Mouse (Mus musculus): ENCODE results near the gene Cd52.

Gene Cd52

DNA sequence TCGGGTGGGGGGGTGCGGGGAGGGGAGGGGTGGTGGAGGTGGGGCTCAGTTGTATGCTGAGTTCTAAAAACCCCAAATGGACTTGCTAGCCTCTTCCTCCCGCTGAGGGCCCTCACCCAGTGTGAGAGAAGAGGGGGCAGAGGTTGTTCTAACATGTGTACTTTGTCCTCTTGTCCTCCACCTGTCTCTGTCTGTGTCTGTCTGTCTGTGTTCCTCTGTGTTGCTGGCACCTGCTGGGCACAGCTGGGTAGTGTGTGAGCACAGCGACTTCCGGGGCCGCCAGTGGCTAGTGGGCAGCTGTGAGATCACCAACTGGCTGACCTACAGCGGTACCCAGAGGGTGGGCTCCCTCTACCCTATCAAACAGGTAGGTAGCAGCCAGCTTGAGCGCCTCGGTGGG is 5.9 kb downstream of the Cd52 start:
- no peak for DNase-seq

DNA sequence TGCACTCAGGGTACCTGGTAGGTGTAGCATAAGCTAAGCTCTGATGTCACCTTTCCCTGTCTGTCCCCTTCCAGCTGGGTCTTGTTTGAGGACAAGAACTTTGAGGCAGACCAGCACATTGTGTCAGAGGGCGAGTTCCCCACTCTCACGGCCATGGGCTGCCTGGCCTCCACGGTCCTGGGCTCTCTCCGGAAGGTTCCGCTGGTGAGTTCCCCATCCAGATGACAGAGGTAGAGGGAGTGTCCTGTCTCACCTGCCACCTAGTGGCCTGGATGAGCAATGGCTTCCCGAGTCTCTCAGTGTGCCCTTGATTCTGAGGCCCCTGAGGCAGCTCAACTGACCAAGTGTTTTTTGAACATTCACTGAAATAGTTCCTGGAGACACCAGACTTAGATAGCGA is 7.5 kb downstream of the Cd52 start:
- peak; percentile 63 for DNase-seq

DNA sequence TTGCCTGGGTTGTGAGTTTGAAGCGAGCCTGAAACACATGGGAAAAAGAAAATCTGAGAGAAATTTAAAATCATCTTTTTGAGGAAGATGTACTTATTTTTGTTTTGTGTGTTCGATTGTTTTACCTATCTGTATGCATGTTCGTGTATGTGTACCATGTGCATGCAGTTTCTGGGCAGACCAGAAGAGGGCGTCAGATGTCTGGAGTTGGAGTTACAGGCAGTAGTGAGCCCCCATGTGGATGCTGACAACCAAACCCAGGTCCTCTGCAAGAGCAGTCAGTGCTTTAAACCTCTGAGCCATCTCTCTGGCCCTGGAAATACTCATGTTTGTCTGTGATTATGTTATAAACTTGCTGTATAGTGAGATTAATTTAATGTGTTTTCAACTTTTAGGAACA is 9.9 kb downstream of the Cd52 start:
- DNase-seq = no peak

DNA sequence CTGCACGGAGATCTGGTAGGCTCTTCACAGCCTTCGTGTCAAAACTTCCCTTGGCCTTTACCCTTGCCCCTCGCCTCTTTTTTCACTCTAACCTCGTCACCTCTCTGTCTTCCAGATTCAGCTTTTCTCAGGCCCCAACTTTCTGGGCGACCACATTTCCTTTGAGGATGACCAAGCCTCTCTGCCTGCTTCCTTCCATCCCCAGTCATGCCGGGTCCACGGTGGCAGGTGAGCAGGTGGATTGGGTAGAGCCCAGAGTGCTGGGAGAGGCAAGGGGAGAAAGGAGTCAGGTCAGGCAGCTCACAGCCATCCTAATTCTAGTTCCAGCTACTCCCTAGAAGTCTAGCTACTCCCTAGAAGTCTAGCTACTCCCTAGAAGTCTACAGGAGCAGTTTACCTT is 12.4 kb downstream of the Cd52 start:
- DNase-seq = no peak

DNA sequence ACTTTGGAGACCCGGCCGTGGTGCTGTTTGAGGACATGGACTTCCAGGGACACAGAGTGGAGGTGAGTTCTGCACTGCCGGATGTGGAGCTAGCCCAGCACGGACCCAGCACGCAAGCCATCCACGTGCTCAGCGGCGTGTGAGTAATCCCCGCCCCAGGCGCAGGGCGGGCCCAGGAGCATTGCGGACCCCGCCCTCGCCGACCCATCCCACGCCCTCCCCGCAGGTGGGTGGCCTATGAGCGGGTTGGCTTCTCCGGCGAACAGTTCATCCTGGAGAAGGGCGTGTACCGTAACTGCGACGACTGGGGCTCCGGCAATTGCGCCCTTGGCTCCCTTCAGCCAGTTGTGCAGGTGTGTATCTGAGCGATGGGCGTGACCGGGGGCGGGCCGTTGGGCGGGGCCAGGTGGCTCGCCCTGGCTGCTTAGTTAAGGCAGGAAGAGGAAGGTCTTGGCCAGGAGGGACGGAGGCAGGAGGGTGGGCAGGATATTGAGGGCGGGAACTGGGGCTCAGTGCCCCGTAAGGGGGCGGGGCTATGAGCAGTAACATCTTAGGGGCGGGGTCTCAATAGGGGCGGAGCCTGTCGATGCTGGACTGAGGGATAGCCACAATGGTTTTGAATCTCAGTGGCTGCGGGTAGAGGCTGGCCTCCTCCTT is 13.0 kb downstream of the Cd52 start:
- DNase-seq = peak; percentile 88

DNA sequence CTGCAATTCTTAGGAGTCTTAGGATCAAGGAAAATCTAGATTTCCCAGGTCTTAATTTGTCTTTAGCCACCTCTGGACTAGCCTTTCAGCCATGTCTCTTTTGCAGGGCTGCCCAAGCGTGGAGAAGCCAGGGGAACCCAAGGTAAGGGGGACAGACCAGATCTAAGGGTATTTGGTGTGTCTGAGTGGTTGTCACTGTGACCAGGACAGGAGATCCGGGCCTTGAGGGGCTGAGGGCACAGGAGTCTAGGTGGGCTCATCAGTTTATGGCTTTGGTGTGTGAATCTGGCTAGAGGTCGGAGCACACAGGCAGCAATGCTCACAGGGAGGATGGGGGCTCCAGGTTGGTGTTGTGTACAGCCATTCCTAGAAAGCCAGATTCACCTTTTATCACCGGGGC is 14.2 kb downstream of the Cd52 start:
- no peak for DNase-seq

DNA sequence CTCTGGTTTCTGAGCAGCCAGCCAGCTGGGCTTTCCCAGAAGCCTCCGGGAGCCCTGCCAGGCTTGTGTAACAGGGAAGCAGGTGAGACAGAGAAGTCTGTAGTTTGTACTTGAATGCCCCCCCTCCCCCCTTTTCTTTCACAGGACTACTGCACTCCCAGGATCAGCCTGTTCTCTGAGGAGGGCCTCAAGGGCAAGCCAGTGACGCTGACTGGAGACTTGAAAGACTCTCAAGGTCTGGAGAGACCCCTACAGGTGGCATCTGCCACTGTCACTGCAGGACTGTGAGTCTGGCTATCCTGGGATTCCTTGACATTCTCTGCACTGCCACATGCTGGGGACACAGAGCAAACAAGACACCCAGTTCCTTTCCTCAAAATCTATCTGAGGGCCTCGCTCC is 16.2 kb downstream of the Cd52 start:
- peak; percentile 82 for DNase-seq

DNA sequence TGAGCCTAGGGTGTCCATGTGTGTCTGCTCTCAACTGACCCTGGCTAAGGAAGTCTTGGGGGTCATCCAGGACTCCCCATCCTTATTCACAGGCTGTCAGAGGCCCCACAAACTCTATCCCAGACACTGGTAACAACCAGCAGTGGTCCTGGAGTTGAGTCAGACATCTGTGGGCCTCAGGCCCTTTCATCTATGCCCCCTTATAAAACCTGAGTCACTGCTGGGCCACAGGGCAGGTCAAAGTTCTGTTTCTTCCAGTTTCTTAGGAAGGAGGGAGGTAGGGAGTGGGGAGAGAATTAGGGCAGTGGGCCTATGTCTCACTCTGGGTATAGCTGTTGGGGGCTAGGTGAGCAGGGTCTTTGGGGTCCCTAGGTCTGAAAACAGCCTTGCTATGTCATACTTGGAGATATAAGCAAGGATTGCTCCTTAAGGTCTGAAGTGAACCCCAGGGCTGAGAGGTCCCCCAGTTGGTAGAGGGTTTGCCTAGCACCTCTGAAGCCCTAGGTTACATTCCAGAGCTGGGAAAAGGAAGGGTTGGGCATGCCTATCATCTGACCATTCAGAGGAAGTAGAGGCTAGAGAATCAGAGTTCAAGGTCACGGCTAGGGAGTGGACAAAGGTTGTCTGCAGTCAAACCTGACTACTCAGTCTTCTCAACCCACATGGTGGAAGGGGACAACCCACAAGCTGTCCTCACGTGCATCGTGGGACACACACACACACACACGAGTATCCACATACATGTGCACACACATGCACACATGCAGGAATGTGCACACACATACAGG is 25.9 kb downstream of the Cd52 start:
- no peak for DNase-seq

DNA sequence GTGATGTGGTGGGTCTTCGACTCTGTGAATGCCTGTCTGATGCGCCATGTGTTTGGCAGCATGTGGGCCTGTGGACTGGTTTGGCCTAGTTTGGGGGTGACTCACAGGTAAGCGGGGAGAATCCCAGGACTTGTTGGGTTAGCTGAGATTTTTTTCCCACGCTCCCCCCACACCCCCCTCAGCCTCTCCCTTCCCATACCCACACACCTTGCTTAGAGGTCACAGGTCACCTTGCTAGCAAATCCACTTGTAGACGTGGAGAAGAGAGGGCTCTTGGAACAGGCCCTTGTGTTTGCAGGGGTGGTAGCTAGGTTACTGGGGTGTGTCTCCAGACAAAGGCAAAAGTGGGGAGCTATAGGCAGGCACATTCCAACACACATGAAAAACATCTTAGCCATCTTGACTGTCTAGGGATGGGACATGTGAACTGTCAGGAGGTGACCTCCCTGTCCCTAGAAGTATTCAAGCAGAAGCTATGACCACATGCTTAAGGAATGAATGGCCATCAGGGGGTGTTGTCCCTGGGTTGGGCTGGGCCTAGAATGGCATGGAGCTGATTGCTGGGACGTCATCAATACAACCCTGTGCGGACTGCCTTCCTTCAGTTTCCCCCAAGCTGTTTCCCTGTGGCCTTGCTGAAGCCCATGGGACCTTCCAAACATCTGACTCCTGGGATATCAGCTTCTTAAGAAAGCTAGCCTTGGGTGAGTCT is 26.9 kb downstream of the Cd52 start:
- no peak for DNase-seq

DNA sequence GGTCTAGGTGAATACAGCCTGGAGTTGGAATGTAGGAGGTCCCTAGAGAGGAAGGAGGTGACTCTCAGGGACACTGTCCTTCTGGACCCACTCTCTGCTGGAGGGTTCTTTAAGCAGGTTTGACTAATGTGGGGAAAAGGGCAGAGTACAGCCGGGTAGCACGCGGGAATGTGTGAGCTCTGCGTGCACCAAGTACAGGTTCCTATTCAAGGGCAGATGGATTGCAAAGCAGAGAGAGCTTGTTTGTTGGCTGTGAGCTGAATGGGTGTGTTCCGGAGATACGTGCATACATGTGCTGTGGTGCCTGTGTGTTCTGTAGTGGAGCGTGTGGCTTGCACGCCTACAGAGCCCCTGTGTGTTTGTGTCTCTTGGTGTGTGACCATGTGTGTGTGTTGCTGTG is 27.5 kb downstream of the Cd52 start:
- peak; percentile 57 for DNase-seq

DNA sequence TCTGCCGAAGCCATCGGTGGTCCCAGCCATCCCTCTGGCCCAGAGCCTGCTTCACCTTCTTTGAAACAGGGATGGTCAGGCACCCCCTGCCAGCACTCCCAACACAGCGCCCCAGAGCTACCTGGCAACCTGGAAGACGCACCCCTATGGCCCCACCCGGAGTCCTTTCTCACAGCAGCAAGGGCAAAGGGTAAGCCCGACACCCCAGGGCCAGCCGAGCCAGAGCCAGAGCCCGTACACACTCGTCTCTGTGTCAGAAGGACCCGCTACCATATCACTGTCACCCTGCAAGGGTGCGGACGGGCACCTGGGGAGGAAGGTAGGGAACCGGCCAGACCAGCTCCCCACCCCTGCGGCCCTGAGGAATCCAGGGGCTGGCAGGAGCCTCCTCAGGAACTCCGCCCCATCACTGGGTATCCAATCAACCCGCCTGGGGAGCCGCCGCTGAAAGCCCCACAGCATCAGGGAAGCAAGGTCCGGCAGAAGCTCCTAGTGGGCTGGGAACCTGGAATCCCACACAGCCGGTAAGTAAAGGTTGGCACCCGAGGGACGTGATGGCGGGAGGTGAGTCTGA is 29.4 kb downstream of the Cd52 start:
- DNase-seq = peak; percentile 19

DNA sequence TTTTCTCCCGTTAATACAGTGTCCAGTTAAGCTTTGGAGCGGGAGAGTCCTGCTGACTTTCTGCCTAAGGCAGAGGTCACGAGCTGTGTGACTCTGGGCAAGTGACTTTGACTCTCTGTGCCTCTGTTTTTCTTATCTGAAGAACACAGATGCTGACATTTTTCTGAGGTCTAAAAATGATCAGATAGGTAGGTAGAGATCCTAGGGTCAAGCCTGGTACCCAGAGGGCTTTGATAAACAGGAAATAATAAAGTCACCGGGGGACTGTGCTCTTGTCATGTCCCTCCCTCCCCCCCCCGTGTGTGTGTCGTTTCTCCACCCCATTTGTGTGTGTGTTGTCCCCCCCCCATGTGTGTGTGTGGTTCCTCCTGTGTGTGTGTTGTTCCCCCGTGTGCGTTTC is 32.3 kb downstream of the Cd52 start:
- no peak for DNase-seq

DNA sequence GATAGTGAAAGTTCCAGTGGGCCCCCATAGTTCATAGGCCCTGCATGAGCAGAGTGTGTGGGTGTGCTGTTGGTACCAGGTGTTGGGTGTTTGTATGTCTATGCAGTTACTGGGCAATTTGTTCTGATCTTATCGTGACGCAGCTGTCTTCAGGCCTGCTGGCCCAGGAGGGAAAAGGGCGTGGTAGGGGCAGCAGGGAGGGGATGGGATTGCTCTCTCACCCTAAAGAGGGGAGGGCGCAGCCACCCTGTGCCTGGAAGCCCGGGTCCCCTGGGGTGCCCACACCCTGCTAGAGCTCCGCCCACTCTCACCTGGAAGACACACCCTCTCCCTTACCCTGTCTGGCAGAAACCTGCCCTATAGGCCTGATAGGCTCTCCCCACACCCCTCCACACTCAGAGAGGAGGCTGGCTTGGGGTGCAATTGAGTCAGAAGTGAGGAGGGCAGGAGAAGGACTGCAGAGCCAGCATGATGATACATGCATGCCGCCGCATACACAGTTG is 32.9 kb downstream of the Cd52 start:
- no peak for DNase-seq

DNA sequence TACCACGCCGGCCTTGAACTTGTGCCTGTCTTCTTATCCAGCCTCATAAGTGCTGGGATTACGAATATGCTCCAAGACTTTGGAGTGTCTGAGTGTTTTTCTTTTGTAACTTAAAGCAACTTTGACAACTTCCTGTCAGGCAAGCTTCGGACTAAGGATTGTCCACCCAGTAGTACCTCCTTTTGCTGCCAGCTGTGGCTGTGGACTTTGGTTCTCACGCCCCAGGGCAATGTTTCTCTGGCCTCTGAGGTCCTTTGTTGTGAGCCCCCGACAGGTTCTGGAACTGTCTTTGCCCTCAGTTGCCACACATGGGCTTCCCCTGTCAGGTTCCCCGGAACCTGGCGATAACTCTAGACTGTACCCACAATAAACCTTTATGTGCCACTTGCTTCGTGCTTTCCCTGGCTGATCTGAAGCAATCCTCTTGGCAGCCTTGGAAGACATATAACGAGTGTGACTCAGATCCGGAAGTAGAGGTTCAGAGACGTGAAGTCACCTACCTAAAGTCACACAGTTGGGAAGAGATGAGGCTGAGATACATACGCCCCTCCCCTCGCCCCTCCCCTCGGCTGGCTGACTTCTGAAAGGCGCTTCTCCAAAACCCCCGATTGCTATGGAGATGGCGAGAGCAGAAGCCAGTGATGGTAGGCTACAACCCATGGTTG is 33.6 kb downstream of the Cd52 start:
- peak; percentile 27 for DNase-seq

DNA sequence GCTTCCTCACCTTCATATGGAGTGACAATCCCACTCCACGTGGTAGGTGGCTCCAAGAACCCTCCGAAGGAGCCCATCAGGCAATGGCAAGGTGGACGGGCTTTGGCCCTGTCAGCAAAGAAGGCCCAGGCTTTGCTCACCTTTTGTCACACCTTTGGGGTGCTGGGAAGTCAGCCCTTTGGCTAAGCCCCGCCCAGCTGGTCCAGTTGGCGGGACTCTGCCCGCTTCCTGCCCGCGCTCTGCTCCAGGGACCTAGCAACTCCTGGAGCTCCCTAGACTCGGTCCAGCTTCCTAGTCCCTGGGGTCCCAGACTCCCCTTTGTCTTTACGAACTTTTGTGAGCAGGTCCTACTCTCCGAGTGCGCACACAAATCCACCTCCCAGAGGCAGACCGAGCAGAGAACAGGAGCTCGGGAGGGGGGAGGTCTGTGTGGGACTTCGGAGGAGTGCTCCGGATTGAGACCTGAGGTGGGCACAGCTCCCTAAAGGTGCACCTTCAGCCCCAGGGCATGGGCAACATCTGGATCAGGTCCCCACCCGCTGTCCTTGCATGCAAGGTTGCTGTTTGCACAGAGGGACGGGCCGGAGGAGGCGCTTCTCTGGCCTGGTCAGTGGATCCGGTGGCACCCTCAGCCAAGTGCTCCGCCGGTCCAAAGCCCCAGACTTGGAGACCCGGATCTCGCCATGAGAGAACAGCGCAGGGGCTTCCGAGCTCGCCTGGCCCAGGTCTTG is 34.6 kb downstream of the Cd52 start, which contains the start of gene Crybg2:
Crybg2 (plus strand) TSS at position 681 of the 731 bp plus-strand sequence.
- no peak for DNase-seq

DNA sequence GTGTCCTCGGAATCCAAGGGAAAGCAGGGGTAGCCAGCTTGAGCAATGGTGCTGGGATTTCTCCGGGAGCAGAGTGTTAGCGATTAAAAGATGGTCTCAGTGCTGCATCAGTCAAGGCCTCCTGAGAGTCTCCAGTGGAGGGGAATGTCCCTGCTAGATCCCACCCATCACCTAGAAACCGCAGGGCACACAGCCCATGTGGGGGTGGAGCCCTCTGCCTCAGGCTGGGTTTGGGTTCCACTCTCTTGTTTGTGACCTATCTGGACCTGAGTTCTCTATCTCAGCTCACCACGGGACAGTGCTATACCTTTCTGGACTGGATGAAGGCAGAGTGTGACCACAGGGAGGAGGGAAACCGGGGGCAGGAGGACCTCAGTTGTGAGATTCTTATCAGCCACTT is 36.0 kb downstream of the Cd52 start:
- DNase-seq = no peak

DNA sequence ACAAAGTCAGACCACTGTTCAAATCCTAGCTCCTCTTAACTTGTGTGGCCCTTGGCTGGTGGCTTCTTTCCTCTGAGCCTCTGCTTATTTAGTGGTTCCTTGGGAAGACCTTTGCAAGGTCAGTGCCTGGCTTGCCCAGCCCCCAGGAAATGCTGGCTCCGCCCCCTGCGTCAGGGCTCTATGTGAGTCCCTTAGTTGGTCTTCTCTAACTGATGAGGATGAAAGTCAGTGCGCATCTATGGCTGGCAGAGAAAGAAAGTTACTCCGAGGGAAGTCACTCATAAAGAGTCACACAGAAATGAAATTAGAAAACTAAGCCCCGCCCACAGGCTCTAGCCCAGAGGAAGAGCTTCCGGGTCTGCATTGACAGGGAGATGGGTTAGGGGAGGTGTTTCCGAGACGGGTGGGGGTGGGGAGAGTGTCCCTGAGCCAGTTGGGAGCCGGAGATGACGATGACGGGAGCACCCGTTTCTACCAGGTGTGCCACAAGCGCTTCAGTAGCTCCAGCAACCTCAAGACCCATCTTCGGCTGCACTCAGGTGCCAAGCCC is 36.6 kb downstream of the Cd52 start:
- DNase-seq = no peak

DNA sequence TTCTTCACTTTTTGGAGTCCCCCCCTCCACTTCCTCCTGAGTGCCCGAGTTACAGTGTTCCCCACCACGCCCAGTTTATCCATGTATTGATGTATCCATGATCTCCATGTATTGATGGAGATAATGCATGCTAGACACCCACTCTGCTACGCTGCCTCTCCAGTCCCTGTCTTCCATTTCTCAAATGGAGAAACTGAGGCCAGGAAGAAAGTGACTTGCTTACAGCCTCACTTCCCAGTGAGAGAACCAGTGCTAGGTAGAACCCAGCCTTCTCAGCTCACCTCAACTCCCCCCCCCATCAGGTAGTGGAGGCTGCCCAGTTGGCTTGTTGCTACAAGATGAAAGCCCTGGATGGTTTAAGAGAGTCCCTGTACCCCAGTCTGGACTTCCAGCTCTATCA is 41.3 kb downstream of the Cd52 start, which contains the start of gene Zfp683:
Zfp683 (plus strand) TSS at position 301 of the 400 bp plus-strand sequence.
- DNase-seq = no peak

DNA sequence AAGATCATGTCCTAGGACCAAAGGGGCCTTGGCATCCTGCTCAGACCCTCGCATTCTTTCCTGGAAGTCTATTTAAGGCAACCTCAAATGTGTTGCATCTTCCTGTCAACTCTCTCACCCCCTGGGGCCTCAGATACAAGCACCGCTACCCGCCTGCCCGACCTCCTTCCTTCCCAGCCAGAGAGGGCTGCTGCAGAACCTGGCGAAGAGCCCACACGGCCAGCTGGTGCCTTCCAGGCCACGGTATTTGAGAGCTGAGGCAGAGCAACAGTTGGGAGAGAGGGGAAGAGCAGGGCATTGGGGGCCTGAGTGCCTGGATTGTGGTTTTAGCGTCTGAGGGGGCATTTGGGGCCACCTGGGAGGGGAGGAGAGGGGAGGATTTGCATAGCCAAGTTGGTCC is 42.3 kb downstream of the Cd52 start:
- peak; percentile 27 for DNase-seq

DNA sequence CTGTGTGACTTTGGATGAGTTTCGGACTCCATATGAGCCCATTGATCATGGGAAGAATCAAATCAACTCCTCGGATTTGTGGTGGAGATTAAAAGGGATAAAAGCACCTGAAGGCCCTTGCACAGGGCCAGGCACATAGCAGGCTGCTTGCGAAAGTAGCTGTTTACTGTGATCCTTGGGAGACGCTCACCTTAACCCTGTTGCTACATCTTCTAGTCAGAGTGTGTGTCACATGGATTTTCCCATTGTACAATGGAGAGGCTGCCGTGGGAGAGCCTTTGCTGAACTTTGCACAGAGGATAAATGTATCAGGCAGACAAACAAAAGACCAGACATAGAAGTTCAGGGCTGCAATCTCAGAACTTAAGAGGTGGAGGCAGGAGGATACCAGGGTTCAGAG is 43.0 kb downstream of the Cd52 start:
- no peak for DNase-seq

DNA sequence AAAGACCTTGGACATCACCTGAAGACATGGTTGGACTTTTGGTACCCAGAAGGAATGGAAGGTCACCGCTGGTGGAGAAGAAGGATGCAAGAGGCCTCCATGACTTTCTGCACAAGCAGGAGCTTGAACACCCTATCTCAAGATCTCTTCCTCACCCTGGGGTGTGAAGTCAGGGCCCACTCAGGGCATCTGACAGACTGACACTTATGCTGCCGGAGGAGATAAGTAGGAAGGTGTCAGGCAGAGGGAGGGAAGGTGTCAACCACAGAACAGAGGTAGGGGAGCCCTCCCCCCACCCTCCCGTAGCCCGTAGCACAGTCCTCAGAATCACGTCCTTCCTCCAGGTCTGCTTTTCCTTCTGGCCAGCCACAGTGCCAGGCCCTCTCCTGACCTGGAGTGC is 47.2 kb downstream of the Cd52 start:
- no peak for DNase-seq

DNA sequence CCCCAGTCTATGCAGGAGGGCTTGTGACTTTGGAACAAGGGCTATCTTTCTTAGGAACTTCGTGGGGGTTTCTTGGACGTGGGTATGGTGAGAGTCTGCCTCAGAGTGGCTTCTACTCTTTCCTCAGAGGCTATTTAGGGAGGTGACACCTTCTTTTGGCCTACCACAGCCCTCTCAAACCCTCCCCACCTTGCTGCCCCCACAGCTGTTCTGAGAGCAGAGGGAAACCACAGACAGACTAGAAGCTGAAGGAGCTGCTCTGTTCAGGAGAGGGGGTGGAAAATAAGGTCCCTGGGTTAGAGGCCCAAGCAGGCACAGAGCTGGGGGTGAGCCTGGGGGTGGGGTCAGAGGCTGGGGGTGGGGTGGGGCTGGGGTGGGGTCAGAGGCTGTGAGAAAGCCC is 51.8 kb downstream of the Cd52 start:
- no peak for DNase-seq
